Comparison of ENCODE assay signal across 19 mouse cellular contexts in the genomic region with DNA sequence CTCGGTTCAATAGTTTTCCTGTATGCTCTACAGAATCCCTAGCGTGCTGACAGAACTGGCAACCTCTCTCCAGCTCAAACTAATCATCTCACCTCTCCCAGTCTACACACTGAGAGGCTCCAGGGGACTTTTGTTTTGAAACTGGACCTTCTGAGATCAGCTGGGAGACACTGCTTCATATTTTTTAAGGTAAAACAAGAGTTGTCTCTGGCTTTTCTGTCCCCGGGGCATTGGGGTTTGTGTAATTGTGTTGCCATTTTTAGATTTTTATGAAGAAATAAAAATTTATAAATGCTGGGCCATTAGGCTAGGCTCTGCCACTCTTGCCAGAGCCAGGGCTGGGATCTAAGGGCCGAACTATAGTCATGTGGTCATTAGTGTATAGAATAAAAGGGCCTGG.
DNase-seq lines count a peak whose midpoint lies in the region; ATAC-seq lines count a peak whose summit lies in the region.
"Had no signal": no experiment of that assay in that cellular context is flagged by ENCODE, and none has a peak within 500 bp of the region (broad histone marks: within the 10 kb centered on the region; RNA-seq: fewer than 3 reads in every experiment).

No protein-coding gene starts in this region.

- DNase-seq in adrenal gland, postnatal 14 days: peak; percentile 40
- no peak for DNase-seq in adrenal gland, adult 8-10 months
- DNase-seq in heart, adult 8-10 months (ENCODE audit: low spot score): peak; percentile 16
- no peak for DNase-seq in heart, postnatal 14 days
- peak; percentile 5 for DNase-seq in kidney, adult 9 months
- DNase-seq in kidney, postnatal 4 days: no peak
- DNase-seq: B cell, adult 2 months; cerebellum, adult 18-20 months; cerebellum, adult 9-10 months; cerebellum, postnatal 14 days; gastrocnemius, postnatal 10 days; gastrocnemius, postnatal 36 days; heart, postnatal 10 days; kidney, adult 11 months had no signal

- ATAC-seq in megakaryocyte progenitor cell, adult 5-6 weeks (replicated peaks; ENCODE audit: poor library complexity): no peak
- ATAC-seq: forebrain, embryonic 13.5 days; forebrain, embryonic 16.5 days; hindbrain, embryonic 16.5 days; intestine, embryonic 15.5 days had no signal

- intact Hi-C loops in heart, postnatal 14 days (cut with DNase I): no loop called here

Comparison
In these comparisons a context has a peak if more than half of its experiments do, and no peak if none do; other contexts are left out.
1. DNase-seq: peak in adrenal gland, postnatal 14 days (single experiment), heart, adult 8-10 months (single experiment) and kidney, adult 9 months (single experiment); none in adrenal gland, adult 8-10 months (single experiment), heart, postnatal 14 days (0 of 2) and kidney, postnatal 4 days (0 of 2).